Mouse (Mus musculus): ENCODE data around the gene Fuca1.

The Fuca1 gene
- long read RNA-seq, experiment 1, transcript Fuca1-201 (8 exons, 2,525 nt): major isoform, 119 of 131 reads
- long read RNA-seq, experiment 1, partial matches to known transcripts: 10 of 131 reads
- long read RNA-seq, experiment 1, other reads (novel, unspliced or antisense): 2 of 131 reads
- long read RNA-seq, experiment 2, transcript Fuca1-201 (8 exons, 2,525 nt): major isoform, 157 of 172 reads
- long read RNA-seq, experiment 2, partial matches to known transcripts: 11 of 172 reads
- long read RNA-seq, experiment 2, other reads (novel, unspliced or antisense): 4 of 172 reads

GRCm38 (mm10) chr4:135920304-135921241 is at the start of gene Fuca1:
Fuca1 (plus strand) TSS chr4:135920735.
- intact Hi-C loops (cut with DNase I): loop anchor here (5.0 to 10.0 kb wide), 2 partner anchors 33 to 216 kb away; no protein-coding TSS in a partner anchor

GRCm38 (mm10) chr4:135872015-135872414 is 48.5 kb upstream of the Fuca1 start:
- intact Hi-C loops (cut with DNase I): loop anchor here (2.0 kb wide), 1 partner anchor 15 kb away; no protein-coding TSS in a partner anchor

- intact Hi-C loops (cut with DNase I): loop anchor here (2.0 kb wide), 1 partner anchor 16 kb away; no protein-coding TSS in a partner anchor
Measured at GRCm38 (mm10) chr4:135872589-135873391, 47.7 kb upstream of the Fuca1 start.

- intact Hi-C loops (cut with DNase I): loop anchor here (2.0 kb wide), 1 partner anchor 17 kb away; no protein-coding TSS in a partner anchor
Measured at GRCm38 (mm10) chr4:135873526-135874202, 46.9 kb upstream of the Fuca1 start, which contains the start of gene Pnrc2. Pnrc2 (minus strand) TSS chr4:135873850.

- intact Hi-C loops (cut with DNase I): no loop called here
Measured at GRCm38 (mm10) chr4:135874564-135875535, 45.7 kb upstream of the Fuca1 start.

GRCm38 (mm10) chr4:135875546-135875945 is 45.0 kb upstream of the Fuca1 start:
- intact Hi-C loops (cut with DNase I): no loop called here

GRCm38 (mm10) chr4:135875991-135876582 is 44.4 kb upstream of the Fuca1 start:
- intact Hi-C loops (cut with DNase I): loop anchor here (2.0 kb wide), 1 partner anchor 75 kb away; no protein-coding TSS in a partner anchor

GRCm38 (mm10) chr4:135876583-135877020 is 43.9 kb upstream of the Fuca1 start:
- intact Hi-C loops (cut with DNase I): loop anchor here (2.0 kb wide), 1 partner anchor 76 kb away; no protein-coding TSS in a partner anchor

GRCm38 (mm10) chr4:135877742-135878141 is 42.8 kb upstream of the Fuca1 start:
- intact Hi-C loops (cut with DNase I): loop anchor here (2.0 kb wide), 1 partner anchor 77 kb away; no protein-coding TSS in a partner anchor

- intact Hi-C loops (cut with DNase I): no loop called here
Measured at GRCm38 (mm10) chr4:135879021-135879420, 41.5 kb upstream of the Fuca1 start.

- intact Hi-C loops (cut with DNase I): loop anchor here (5.0 kb wide), 1 partner anchor 63 kb away; no protein-coding TSS in a partner anchor
Measured at GRCm38 (mm10) chr4:135880018-135880417, 40.5 kb upstream of the Fuca1 start.

GRCm38 (mm10) chr4:135880576-135880975 is 40.0 kb upstream of the Fuca1 start:
- intact Hi-C loops (cut with DNase I): loop anchor here (5.0 kb wide), 1 partner anchor 63 kb away; no protein-coding TSS in a partner anchor

- intact Hi-C loops (cut with DNase I): loop anchor here (5.0 kb wide), 1 partner anchor 65 kb away; no protein-coding TSS in a partner anchor
Measured at GRCm38 (mm10) chr4:135882023-135882422, 38.5 kb upstream of the Fuca1 start.

- intact Hi-C loops (cut with DNase I): loop anchor here (5.0 kb wide), 1 partner anchor 66 kb away; no protein-coding TSS in a partner anchor
Measured at GRCm38 (mm10) chr4:135883401-135883851, 37.1 kb upstream of the Fuca1 start.

- intact Hi-C loops (cut with DNase I): loop anchor here (5.0 kb wide), 1 partner anchor 67 kb away; no protein-coding TSS in a partner anchor
Measured at GRCm38 (mm10) chr4:135883881-135884516, 36.5 kb upstream of the Fuca1 start.

GRCm38 (mm10) chr4:135884531-135884930 is 36.0 kb upstream of the Fuca1 start:
- intact Hi-C loops (cut with DNase I): loop anchor here (5.0 kb wide), 1 partner anchor 67 kb away; no protein-coding TSS in a partner anchor

- intact Hi-C loops (cut with DNase I): loop anchor here (5.0 kb wide), 1 partner anchor 37 kb away; the partner anchor contains the start of gene Fuca1
Measured at GRCm38 (mm10) chr4:135885676-135886075, 34.9 kb upstream of the Fuca1 start.
